9 mouse cellular contexts compared by ENCODE assay signal in genomic region chr4:134252131-134252910, GRCm38 (mm10). TPM values are rescaled to one million over a fixed set of nuclear protein-coding genes. Genes with fewer than 3 reads are reported as not detected.
A peak's percentile ranks its signal among the peaks of the same experiment; 100 is the strongest.
DNase-seq lines count a peak whose midpoint lies in the region; ATAC-seq and TF ChIP-seq lines count a peak whose summit lies in the region.
"Had no signal": no experiment of that assay in that cellular context is flagged by ENCODE, and none has a peak within 500 bp of the region (broad histone marks: within the 10 kb centered on the region; RNA-seq: fewer than 3 reads in every experiment).

No protein-coding gene starts in this region.

- no peaks in the 10 kb centered on the region for H3K9me3 ChIP-seq in forebrain, embryonic 14.5 days (replicated peaks; ENCODE audit: control insufficient read depth, low read length)
- no peaks in the 10 kb centered on the region for H3K9me3 ChIP-seq in midbrain, embryonic 16.5 days (replicated peaks; ENCODE audit: control insufficient read depth, low read length, poor library complexity, severe bottlenecking)

- H3K27me3 ChIP-seq in forebrain, embryonic 14.5 days (replicated peaks; ENCODE audit: control insufficient read depth, insufficient read depth, low read length): peaks cover 70% of the 10 kb centered on the region
- H3K27me3 ChIP-seq in midbrain, embryonic 16.5 days (ENCODE audit: control insufficient read depth, insufficient read depth, low read depth, low read length): peaks cover 53% of the 10 kb centered on the region

- DNase-seq in layer of hippocampus, adult 2 months (ENCODE audit: low spot score in 2 of 2): no peak
- no peak for DNase-seq in layer of hippocampus, postnatal 25 days (ENCODE audit: extremely low spot score in 1 of 2, low spot score in 1 of 2)
- peak; percentile 54 for DNase-seq in forebrain, embryonic 14.5 days (ENCODE audit: low spot score)
- peak; percentile 55 for DNase-seq in kidney, postnatal 14 days
- DNase-seq in cerebellum, postnatal 4 days (ENCODE audit: low spot score in 2 of 2): no peak
- no peak for DNase-seq in layer of hippocampus, adult 11-12 months (ENCODE audit: low spot score)
- DNase-seq in left cerebral cortex, postnatal 10 days (ENCODE audit: extremely low spot score in 1 of 2, low spot score in 2 of 2): no peak

- H3K9ac ChIP-seq in forebrain, embryonic 14.5 days (ENCODE audit: low read length): peak overlapping the region; percentile 67
- H3K9ac ChIP-seq in midbrain, embryonic 16.5 days (ENCODE audit: low read depth, low read length): peak overlapping the region; percentile 75

- peak overlapping the region; percentile 54 for H3K4me3 ChIP-seq in layer of hippocampus, adult 2 months
- H3K4me3 ChIP-seq in forebrain, embryonic 14.5 days (ENCODE audit: low read depth, low read length): peak overlapping the region; percentile 46
- peak overlapping the region; percentile 59 for H3K4me3 ChIP-seq in midbrain, embryonic 16.5 days (ENCODE audit: low read depth, low read length)

- ATAC-seq in forebrain, embryonic 14.5 days: no peak
- no peak for ATAC-seq in midbrain, embryonic 16.5 days

- H3K36me3 ChIP-seq in forebrain, embryonic 14.5 days (ENCODE audit: control insufficient read depth, insufficient read depth, low read length): no peaks in the 10 kb centered on the region
- no peaks in the 10 kb centered on the region for H3K36me3 ChIP-seq in midbrain, embryonic 16.5 days (ENCODE audit: control insufficient read depth, insufficient read depth, low read length)

- WGBS in forebrain, embryonic 14.5 days: 5% methylated on average over 22 of the region's 22 CpGs
- 7% methylated on average over 22 of the region's 22 CpGs for whole genome bisulfite sequencing in midbrain, embryonic 16.5 days

- no peak for TF ChIP-seq CTCF in layer of hippocampus, adult 2 months (conservative IDR thresholded peaks at IDR 0.05)

- H3K27ac ChIP-seq in layer of hippocampus, adult 2 months: peak overlapping the region; percentile 65; the same call in 1 of the 2 replicates
- H3K27ac ChIP-seq in forebrain, embryonic 14.5 days (ENCODE audit: low read depth, low read length): no peak overlapping the region
- H3K27ac ChIP-seq in midbrain, embryonic 16.5 days (ENCODE audit: low read length): peak overlapping the region; percentile 81

- peak overlapping the region; percentile 75 for H3K4me2 ChIP-seq in forebrain, embryonic 14.5 days (ENCODE audit: low read length)
- peak overlapping the region; percentile 77 for H3K4me2 ChIP-seq in midbrain, embryonic 16.5 days (ENCODE audit: low read length)

- intact Hi-C loops in left cerebral cortex, postnatal 10 days (cut with DNase I): loop anchor here (5.0 kb wide), 2 partner anchors 40 to 105 kb away; no protein-coding TSS in a partner anchor

- H3K4me1 ChIP-seq in forebrain, embryonic 14.5 days (ENCODE audit: control insufficient read depth, insufficient read depth, low read length): peaks cover 10% of the 10 kb centered on the region
- peaks cover 18% of the 10 kb centered on the region; the same call in 1 of the 2 replicates for H3K4me1 ChIP-seq in midbrain, embryonic 16.5 days (ENCODE audit: control insufficient read depth, insufficient read depth, low read length)

RNA-seq across cellular contexts. Expression of gene Grrp1, which starts 1.6 kb away (rescaled TPM):
- total RNA-seq in layer of hippocampus, adult 2 months (2021): 1 to 10 TPM; 2.7 to 4.0 TPM
- 1 to 10 TPM; 3.0 to 3.9 TPM for total RNA-seq in layer of hippocampus, postnatal 25 days (2021)
- polyA plus RNA-seq in forebrain, embryonic 14.5 days (2014; fragmentation: Nextera tagmentation; extraction: Ambion mirVana): 10.1 and 11.6 TPM in 2 replicates
- polyA plus RNA-seq in midbrain, embryonic 16.5 days (2015; fragmentation: Nextera tagmentation; extraction: Ambion mirVana): 12.9 and 16.2 TPM in 2 replicates
- total RNA-seq in left cerebral cortex, postnatal 10 days (2021): 1 to 10 TPM; 3.3 to 3.7 TPM

RNA-seq across cellular contexts. Expression of gene Gm30191, which starts 5.6 kb away (rescaled TPM):
- total RNA-seq in layer of hippocampus, adult 2 months (2021): not detected
- total RNA-seq in layer of hippocampus, postnatal 25 days (2021): not detected
- not detected in 2 replicates for polyA plus RNA-seq in forebrain, embryonic 14.5 days (2014; fragmentation: Nextera tagmentation; extraction: Ambion mirVana)
- not detected in 2 replicates for polyA plus RNA-seq in midbrain, embryonic 16.5 days (2015; fragmentation: Nextera tagmentation; extraction: Ambion mirVana)
- not detected for total RNA-seq in left cerebral cortex, postnatal 10 days (2021)
- polyA plus RNA-seq: large intestine, adult 2 months had no signal

RNA-seq across cellular contexts. Expression of gene Zfp593, which starts 6.9 kb away (rescaled TPM):
- total RNA-seq in layer of hippocampus, adult 2 months (2021): 10 to 100 TPM in 1 of 2 experiments, 1 to 10 TPM in 1; 9.0 to 10.0 TPM
- 10 to 100 TPM in 1 of 2 experiments, 1 to 10 TPM in 1; 9.9 to 10.3 TPM for total RNA-seq in layer of hippocampus, postnatal 25 days (2021)
- polyA plus RNA-seq in forebrain, embryonic 14.5 days (2014; fragmentation: Nextera tagmentation; extraction: Ambion mirVana): 14.4 and 15.8 TPM in 2 replicates
- 12.4 and 13.4 TPM in 2 replicates for polyA plus RNA-seq in midbrain, embryonic 16.5 days (2015; fragmentation: Nextera tagmentation; extraction: Ambion mirVana)
- total RNA-seq in left cerebral cortex, postnatal 10 days (2021): 10 to 100 TPM; 13.4 to 13.7 TPM

RNA-seq across cellular contexts. Expression of gene E130218I03Rik, which starts 8.9 kb away (rescaled TPM):
- not detected for total RNA-seq in layer of hippocampus, adult 2 months (2021)
- total RNA-seq in layer of hippocampus, postnatal 25 days (2021): not detected
- 0.17 TPM in 1 of 2 replicates, not detected in the other for polyA plus RNA-seq in forebrain, embryonic 14.5 days (2014; fragmentation: Nextera tagmentation; extraction: Ambion mirVana)
- 0.24 and 0.51 TPM in 2 replicates for polyA plus RNA-seq in midbrain, embryonic 16.5 days (2015; fragmentation: Nextera tagmentation; extraction: Ambion mirVana)
- not detected for total RNA-seq in left cerebral cortex, postnatal 10 days (2021)
- polyA plus RNA-seq: large intestine, adult 2 months had no signal

RNA-seq across cellular contexts. Expression of gene Cnksr1, which starts 14.1 kb away (rescaled TPM):
- under 1 TPM; 0.38 to 0.66 TPM for total RNA-seq in layer of hippocampus, adult 2 months (2021)
- under 1 TPM; 0.57 to 0.70 TPM for total RNA-seq in layer of hippocampus, postnatal 25 days (2021)
- 0.36 TPM in 1 of 2 replicates, not detected in the other for polyA plus RNA-seq in forebrain, embryonic 14.5 days (2014; fragmentation: Nextera tagmentation; extraction: Ambion mirVana)
- 0.11 and 0.13 TPM in 2 replicates for polyA plus RNA-seq in midbrain, embryonic 16.5 days (2015; fragmentation: Nextera tagmentation; extraction: Ambion mirVana)
- under 1 TPM; 0.24 to 0.61 TPM for total RNA-seq in left cerebral cortex, postnatal 10 days (2021)

Comparison
In these comparisons a context has a peak if more than half of its experiments do, and no peak if none do; other contexts are left out.
1. DNase-seq: peak in forebrain, embryonic 14.5 days (single experiment) and kidney, postnatal 14 days (single experiment); none in layer of hippocampus, adult 2 months (0 of 2), layer of hippocampus, postnatal 25 days (0 of 2), cerebellum, postnatal 4 days (0 of 2), layer of hippocampus, adult 11-12 months (single experiment) and left cerebral cortex, postnatal 10 days (0 of 2).
2. Peak in every context shown above with its lines, with median percentiles within 50 percentile points of each other: H3K4me3 ChIP-seq.